Comparison of ENCODE assay signal across 14 mouse cellular contexts in genomic region chr6:83013444-83013843, GRCm38 (mm10). TPM values are rescaled to one million over a fixed set of nuclear protein-coding genes. Genes with fewer than 3 reads are reported as not detected.
DNase-seq lines count a peak whose midpoint lies in the region; ATAC-seq and TF ChIP-seq lines count a peak whose summit lies in the region.
"Had no signal": no experiment of that assay in that cellular context is flagged by ENCODE, and none has a peak within 500 bp of the region (broad histone marks: within the 10 kb centered on the region; RNA-seq: fewer than 3 reads in every experiment).

No protein-coding gene starts in this region.

- H3K4me1 ChIP-seq in kidney, embryonic 15.5 days = peaks cover 8% of the 10 kb centered on the region
- H3K4me1 ChIP-seq in CH12.LX (ENCODE audit: control insufficient read depth in 1 of 2, insufficient read depth in 2 of 2) = peaks cover 3 to 82% of the 10 kb centered on the region in 2 experiments; a peak in 3 of 4 replicates
- H3K4me1 ChIP-seq in stomach, postnatal 0 days (replicated peaks; ENCODE audit: control insufficient read depth, insufficient read depth) = no peaks in the 10 kb centered on the region
- no peaks in the 10 kb centered on the region for H3K4me1 ChIP-seq in forebrain, postnatal 0 days (ENCODE audit: insufficient read depth)
- H3K4me1 ChIP-seq: hindbrain, embryonic 13.5 days; neural tube, embryonic 13.5 days had no signal

- TF ChIP-seq EP300 in CH12.LX (IDR thresholded peaks at IDR 0.05; ENCODE audit: low read length) = 0 out of 2 replicates have a peak, but pooled peaks have one; percentile 16
- TF ChIP-seq EP300 in stomach, postnatal 0 days (optimal IDR thresholded peaks at IDR 0.05) = no peak

- H3K4me3 ChIP-seq in kidney, embryonic 15.5 days (replicated peaks) = no peak overlapping the region
- no peak overlapping the region for H3K4me3 ChIP-seq in CH12.LX (replicated peaks in 1 of 3; ENCODE audit: low read depth in 2 of 3, low read length in 2 of 3, poor library complexity in 1 of 3)
- no peak overlapping the region for H3K4me3 ChIP-seq in stomach, postnatal 0 days (ENCODE audit: low read depth, low read length)
- H3K4me3 ChIP-seq in forebrain, postnatal 0 days (ENCODE audit: low read depth, low read length) = no peak overlapping the region
- H3K4me3 ChIP-seq: hindbrain, embryonic 13.5 days; layer of hippocampus, adult 2 months; neural tube, embryonic 13.5 days had no signal

- in situ Hi-C loops in CH12.LX (cut with MboI; ENCODE audit: low pct_ligation_motif_present, low pct_unique_long_range_greater_than_20kb, low sequenced_read_pairs) = no loop called here

- no peaks in the 10 kb centered on the region for H3K79me2 ChIP-seq in CH12.LX (replicated peaks; ENCODE audit: control insufficient read depth, extremely low read depth, insufficient read depth, poor library complexity, severe bottlenecking)

- H3K36me3 ChIP-seq in kidney, embryonic 15.5 days = no peaks in the 10 kb centered on the region
- H3K36me3 ChIP-seq in CH12.LX (replicated peaks in 1 of 2; ENCODE audit: control insufficient read depth in 1 of 2, insufficient read depth in 1 of 2, low read length in 1 of 2) = no peaks in the 10 kb centered on the region
- H3K36me3 ChIP-seq in stomach, postnatal 0 days (ENCODE audit: control insufficient read depth, insufficient read depth, low read length) = no peaks in the 10 kb centered on the region
- H3K36me3 ChIP-seq in forebrain, postnatal 0 days (ENCODE audit: insufficient read depth) = no peaks in the 10 kb centered on the region
- H3K36me3 ChIP-seq: hindbrain, embryonic 13.5 days; neural tube, embryonic 13.5 days had no signal

- no peak for TF ChIP-seq RAD21 in CH12.LX (IDR thresholded peaks at IDR 0.05; ENCODE audit: low read depth, low read length)

- H3K27me3 ChIP-seq in kidney, embryonic 15.5 days = no peaks in the 10 kb centered on the region
- H3K27me3 ChIP-seq in CH12.LX (replicated peaks) = no peaks in the 10 kb centered on the region
- no peaks in the 10 kb centered on the region for H3K27me3 ChIP-seq in stomach, postnatal 0 days (ENCODE audit: control insufficient read depth, insufficient read depth, low read length)
- no peaks in the 10 kb centered on the region; the same call in 1 of the 2 replicates for H3K27me3 ChIP-seq in forebrain, postnatal 0 days (ENCODE audit: insufficient read depth, low read length)
- H3K27me3 ChIP-seq: neural tube, embryonic 13.5 days had no signal

- no peak for DNase-seq in kidney, postnatal 36 days
- DNase-seq in CH12.LX (ENCODE audit: extremely low read depth) = peak; percentile 58
- peak; percentile 56 for DNase-seq in naive thymus-derived CD4-positive, alpha-beta T cell, adult 2 months (ENCODE audit: low read depth)
- no peak for DNase-seq in stomach, postnatal 0 days (ENCODE audit: low spot score)
- no peak for DNase-seq in forebrain, postnatal 0 days
- DNase-seq in cerebellum, adult 18-20 months = no peak
- DNase-seq: cerebellum, adult 11-12 months; heart, adult 11 months; lung, embryonic 14.5 days had no signal

- no peak overlapping the region for H3K9ac ChIP-seq in kidney, embryonic 15.5 days
- no peak overlapping the region for H3K9ac ChIP-seq in CH12.LX (ENCODE audit: insufficient read depth, low read depth)
- H3K9ac ChIP-seq in stomach, postnatal 0 days (ENCODE audit: low read length) = no peak overlapping the region
- H3K9ac ChIP-seq in forebrain, postnatal 0 days = no peak overlapping the region
- H3K9ac ChIP-seq: hindbrain, embryonic 13.5 days; lung, embryonic 14.5 days; neural tube, embryonic 13.5 days had no signal

- no peak for TF ChIP-seq POLR2A in CH12.LX (IDR thresholded peaks at IDR 0.05; ENCODE audit: low read depth, low read length)

- H3K9me3 ChIP-seq in kidney, embryonic 15.5 days (replicated peaks) = no peaks in the 10 kb centered on the region
- peaks cover 3% of the 10 kb centered on the region for H3K9me3 ChIP-seq in CH12.LX (replicated peaks; ENCODE audit: low read length)
- no peaks in the 10 kb centered on the region for H3K9me3 ChIP-seq in stomach, postnatal 0 days (ENCODE audit: control insufficient read depth, low read length)
- no peaks in the 10 kb centered on the region for H3K9me3 ChIP-seq in forebrain, postnatal 0 days (ENCODE audit: low read length)
- H3K9me3 ChIP-seq: hindbrain, embryonic 13.5 days; neural tube, embryonic 13.5 days had no signal

- no peak for ATAC-seq in kidney, embryonic 15.5 days (replicated peaks; ENCODE audit: low FRiP score)
- peak; percentile 55 for ATAC-seq in granulocyte monocyte progenitor cell, adult 5-6 weeks (replicated peaks; ENCODE audit: poor library complexity, severe bottlenecking)
- no peak for ATAC-seq in stomach, postnatal 0 days (ENCODE audit: low FRiP score, low TSS enrichment)
- no peak for ATAC-seq in forebrain, postnatal 0 days

- no peak for TF ChIP-seq CTCF in CH12.LX (conservative IDR thresholded peaks at IDR 0.05 in 1 of 2, IDR thresholded peaks at IDR 0.05 in 1 of 2; ENCODE audit: low read depth in 2 of 2, low read length in 2 of 2)
- no peak for TF ChIP-seq CTCF in stomach, postnatal 0 days (IDR thresholded peaks at IDR 0.05; ENCODE audit: low read depth)
- TF ChIP-seq CTCF in forebrain, postnatal 0 days (IDR thresholded peaks at IDR 0.05; ENCODE audit: low read depth) = no peak

- 0 out of 2 replicates have a peak overlapping the region, but pooled peaks have one; percentile 35 for H3K27ac ChIP-seq in kidney, embryonic 15.5 days
- no peak overlapping the region for H3K27ac ChIP-seq in CH12.LX (ENCODE audit: insufficient read depth, low read depth)
- H3K27ac ChIP-seq in stomach, postnatal 0 days (replicated peaks) = no peak overlapping the region
- no peak overlapping the region for H3K27ac ChIP-seq in forebrain, postnatal 0 days (ENCODE audit: low read depth, low read length)
- H3K27ac ChIP-seq: hindbrain, embryonic 13.5 days; layer of hippocampus, adult 2 months; neural tube, embryonic 13.5 days had no signal

- dilution Hi-C loops in CH12.LX (cut with MboI; ENCODE audit: extremely low pct_ligation_motif_present, extremely low pct_unique_long_range_greater_than_20kb, low sequenced_read_pairs) = no loop called here

- H3K4me2 ChIP-seq in kidney, embryonic 15.5 days = no peak overlapping the region
- H3K4me2 ChIP-seq in CH12.LX (ENCODE audit: insufficient read depth, low read depth, poor library complexity, severe bottlenecking) = no peak overlapping the region
- no peak overlapping the region for H3K4me2 ChIP-seq in stomach, postnatal 0 days (replicated peaks; ENCODE audit: low read depth)
- no peak overlapping the region for H3K4me2 ChIP-seq in forebrain, postnatal 0 days (ENCODE audit: low read depth)
- H3K4me2 ChIP-seq: hindbrain, embryonic 13.5 days; lung, embryonic 14.5 days; neural tube, embryonic 13.5 days had no signal

- WGBS in kidney, embryonic 15.5 days = 57% methylated on average over 5 of the region's 5 CpGs
- WGBS in stomach, postnatal 0 days = 65% methylated on average over 5 of the region's 5 CpGs
- 62% methylated on average over 5 of the region's 5 CpGs for WGBS in forebrain, postnatal 0 days

RNA-seq across cellular contexts. Expression of gene Dok1, which starts 19.8 kb away (rescaled TPM):
- 13.7 and 14.7 TPM in 2 replicates for polyA plus RNA-seq in kidney, embryonic 15.5 days (2015; fragmentation: Nextera tagmentation; extraction: Ambion mirVana)
- total RNA-seq in CH12.LX (2012; rRNA removed) = 33.2 and 34.7 TPM in 2 replicates
- 21.3 and 21.4 TPM in 2 replicates for total RNA-seq in CH12.LX (2014; rRNA removed)
- 23.8 and 24.6 TPM in 2 replicates for polyA plus RNA-seq in CH12.LX (2012; ENCODE audit: insufficient read length, low read depth)
- total RNA-seq in granulocyte monocyte progenitor cell, adult 5-6 weeks (2014; fragmentation: Nextera tagmentation) = 18.7 and 25.8 TPM in 2 replicates
- 9.0 and 16.1 TPM in 2 replicates for total RNA-seq in granulocyte monocyte progenitor cell, adult 5-6 weeks (2017)
- 8.3 TPM in 2 replicates for polyA plus RNA-seq in stomach, postnatal 0 days (2015; fragmentation: Nextera tagmentation; extraction: Ambion mirVana)
- 3.3 and 3.6 TPM in 2 replicates for total RNA-seq in forebrain, postnatal 0 days (2014; rRNA removed)
- 1.4 and 1.5 TPM in 2 replicates for polyA plus RNA-seq in forebrain, postnatal 0 days (2015; fragmentation: Nextera tagmentation; extraction: Ambion mirVana)

RNA-seq across cellular contexts. Expression of gene Loxl3, which starts 20.5 kb away (rescaled TPM):
- polyA plus RNA-seq in kidney, embryonic 15.5 days (2015; fragmentation: Nextera tagmentation; extraction: Ambion mirVana) = 18.0 and 21.6 TPM in 2 replicates
- 0.93 and 1.0 TPM in 2 replicates for total RNA-seq in CH12.LX (2012; rRNA removed)
- total RNA-seq in CH12.LX (2014; rRNA removed) = 0.05 TPM in 1 of 2 replicates, not detected in the other
- polyA plus RNA-seq in CH12.LX (2012; ENCODE audit: insufficient read length, low read depth) = 0.74 and 1.0 TPM in 2 replicates
- total RNA-seq in granulocyte monocyte progenitor cell, adult 5-6 weeks (2014; fragmentation: Nextera tagmentation) = 9.0 TPM in 1 of 2 replicates, not detected in the other
- 0.46 and 2.2 TPM in 2 replicates for total RNA-seq in granulocyte monocyte progenitor cell, adult 5-6 weeks (2017)
- 5.5 and 6.1 TPM in 2 replicates for polyA plus RNA-seq in stomach, postnatal 0 days (2015; fragmentation: Nextera tagmentation; extraction: Ambion mirVana)
- 3.5 and 4.7 TPM in 2 replicates for total RNA-seq in forebrain, postnatal 0 days (2014; rRNA removed)
- polyA plus RNA-seq in forebrain, postnatal 0 days (2015; fragmentation: Nextera tagmentation; extraction: Ambion mirVana) = 4.3 and 4.5 TPM in 2 replicates

RNA-seq across cellular contexts. Expression of gene Aup1, which starts 40.9 kb away (rescaled TPM):
- 196 and 221 TPM in 2 replicates for polyA plus RNA-seq in kidney, embryonic 15.5 days (2015; fragmentation: Nextera tagmentation; extraction: Ambion mirVana)
- total RNA-seq in CH12.LX (2012; rRNA removed) (235 and 240 TPM in 2 replicates), CH12.LX (2014; rRNA removed) (108 and 119 TPM in 2 replicates)
- 284 and 324 TPM in 2 replicates for polyA plus RNA-seq in CH12.LX (2012; ENCODE audit: insufficient read length, low read depth)
- total RNA-seq in granulocyte monocyte progenitor cell, adult 5-6 weeks (2014; fragmentation: Nextera tagmentation) = 235 and 242 TPM in 2 replicates
- 120 and 136 TPM in 2 replicates for total RNA-seq in granulocyte monocyte progenitor cell, adult 5-6 weeks (2017)
- 135 and 150 TPM in 2 replicates for polyA plus RNA-seq in stomach, postnatal 0 days (2015; fragmentation: Nextera tagmentation; extraction: Ambion mirVana)
- total RNA-seq in forebrain, postnatal 0 days (2014; rRNA removed) = 85.9 and 146 TPM in 2 replicates
- 126 and 129 TPM in 2 replicates for polyA plus RNA-seq in forebrain, postnatal 0 days (2015; fragmentation: Nextera tagmentation; extraction: Ambion mirVana)

RNA-seq across cellular contexts. Expression of gene Htra2, which starts 41.6 kb away (rescaled TPM):
- 83.9 and 87.5 TPM in 2 replicates for polyA plus RNA-seq in kidney, embryonic 15.5 days (2015; fragmentation: Nextera tagmentation; extraction: Ambion mirVana)
- total RNA-seq in CH12.LX (2012; rRNA removed) = 113 and 128 TPM in 2 replicates
- total RNA-seq in CH12.LX (2014; rRNA removed) = 131 and 137 TPM in 2 replicates
- 154 and 185 TPM in 2 replicates for polyA plus RNA-seq in CH12.LX (2012; ENCODE audit: insufficient read length, low read depth)
- 96.9 and 114 TPM in 2 replicates for total RNA-seq in granulocyte monocyte progenitor cell, adult 5-6 weeks (2014; fragmentation: Nextera tagmentation)
- 66.2 and 81.3 TPM in 2 replicates for total RNA-seq in granulocyte monocyte progenitor cell, adult 5-6 weeks (2017)
- 31.3 and 35.7 TPM in 2 replicates for polyA plus RNA-seq in stomach, postnatal 0 days (2015; fragmentation: Nextera tagmentation; extraction: Ambion mirVana)
- total RNA-seq in forebrain, postnatal 0 days (2014; rRNA removed) = 46.1 and 47.0 TPM in 2 replicates
- polyA plus RNA-seq in forebrain, postnatal 0 days (2015; fragmentation: Nextera tagmentation; extraction: Ambion mirVana) = 75.1 and 81.0 TPM in 2 replicates

RNA-seq across cellular contexts. Expression of gene Dqx1, which starts 44.2 kb away (rescaled TPM):
- 3.1 and 4.0 TPM in 2 replicates for polyA plus RNA-seq in kidney, embryonic 15.5 days (2015; fragmentation: Nextera tagmentation; extraction: Ambion mirVana)
- total RNA-seq in CH12.LX (2012; rRNA removed) (2.2 and 2.7 TPM in 2 replicates), CH12.LX (2014; rRNA removed) (0.99 and 1.3 TPM in 2 replicates)
- polyA plus RNA-seq in CH12.LX (2012; ENCODE audit: insufficient read length, low read depth) = 2.9 and 3.5 TPM in 2 replicates
- 0.81 and 2.4 TPM in 2 replicates for total RNA-seq in granulocyte monocyte progenitor cell, adult 5-6 weeks (2014; fragmentation: Nextera tagmentation)
- total RNA-seq in granulocyte monocyte progenitor cell, adult 5-6 weeks (2017) = 1.1 and 1.6 TPM in 2 replicates
- polyA plus RNA-seq in stomach, postnatal 0 days (2015; fragmentation: Nextera tagmentation; extraction: Ambion mirVana) = 5.4 and 5.8 TPM in 2 replicates
- 0.05 TPM in 1 of 2 replicates, not detected in the other for total RNA-seq in forebrain, postnatal 0 days (2014; rRNA removed)
- 0.11 and 0.13 TPM in 2 replicates for polyA plus RNA-seq in forebrain, postnatal 0 days (2015; fragmentation: Nextera tagmentation; extraction: Ambion mirVana)

Comparison
In these comparisons a context has a peak if more than half of its experiments do, and no peak if none do; other contexts are left out.
1. DNase-seq: peak in CH12.LX (single experiment) and naive thymus-derived CD4-positive, alpha-beta T cell, adult 2 months (single experiment); none in kidney, postnatal 36 days (0 of 2), stomach, postnatal 0 days (single experiment), forebrain, postnatal 0 days (single experiment) and cerebellum, adult 18-20 months (0 of 2).